Mouse (Mus musculus): ENCODE results near the gene Cabp4.

The Cabp4 gene

GRCm38 (mm10) chr19:4143759-4144268, at the start of gene Cabp4:
Gene Cabp4, minus strand, starts transcription at chr19:4144033.
- no peak for DNase-seq (ENCODE audit: low spot score in 2 of 2)

DNA sequence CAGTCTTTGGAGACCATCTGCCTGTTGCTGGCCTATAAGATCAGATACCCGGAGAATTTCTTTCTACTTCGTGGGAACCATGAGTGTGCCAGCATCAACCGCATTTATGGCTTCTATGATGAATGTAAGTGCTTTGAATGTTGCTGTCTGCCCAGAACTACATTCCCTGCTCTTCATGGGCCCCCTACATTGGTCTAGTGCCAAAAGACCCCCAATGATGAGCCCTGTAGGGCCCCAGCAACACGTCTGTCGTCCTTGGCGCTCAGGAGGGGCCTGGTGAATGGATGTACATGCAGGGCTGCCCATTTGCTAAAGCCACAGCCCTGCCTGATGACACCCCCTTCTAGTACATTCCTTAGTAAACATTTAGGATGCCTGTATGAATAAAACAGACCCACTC, 49.3 kb upstream of the Cabp4 start:
- DNase-seq (ENCODE audit: low spot score in 2 of 2) = no peak

- no peak for DNase-seq (ENCODE audit: low spot score in 2 of 2)
These were observed 48.6 kb upstream of the Cabp4 start for GRCm38 (mm10) chr19:4192251-4192985.

- peak; percentile 95 to 98 for DNase-seq (ENCODE audit: low spot score in 2 of 2)
These were observed 47.9 kb upstream of the Cabp4 start, which contains the start of gene Ppp1ca for GRCm38 (mm10) chr19:4191528-4192250. Gene Ppp1ca, plus strand, starts transcription at chr19:4192065.

- DNase-seq (ENCODE audit: low spot score in 2 of 2) = no peak
These were observed 47.0 kb upstream of the Cabp4 start, which contains the start of gene Tbc1d10c for GRCm38 (mm10) chr19:4190831-4191334. Gene Tbc1d10c, minus strand, starts transcription at chr19:4191284.

GRCm38 (mm10) chr19:4189051-4189620, 45.3 kb upstream of the Cabp4 start:
- DNase-seq (ENCODE audit: low spot score in 2 of 2) = no peak

GRCm38 (mm10) chr19:4187303-4187702, 43.5 kb upstream of the Cabp4 start:
- no peak for DNase-seq (ENCODE audit: low spot score in 2 of 2)

GRCm38 (mm10) chr19:4184976-4185975, 41.4 kb upstream of the Cabp4 start:
- no peak for DNase-seq (ENCODE audit: low spot score in 2 of 2)

DNA sequence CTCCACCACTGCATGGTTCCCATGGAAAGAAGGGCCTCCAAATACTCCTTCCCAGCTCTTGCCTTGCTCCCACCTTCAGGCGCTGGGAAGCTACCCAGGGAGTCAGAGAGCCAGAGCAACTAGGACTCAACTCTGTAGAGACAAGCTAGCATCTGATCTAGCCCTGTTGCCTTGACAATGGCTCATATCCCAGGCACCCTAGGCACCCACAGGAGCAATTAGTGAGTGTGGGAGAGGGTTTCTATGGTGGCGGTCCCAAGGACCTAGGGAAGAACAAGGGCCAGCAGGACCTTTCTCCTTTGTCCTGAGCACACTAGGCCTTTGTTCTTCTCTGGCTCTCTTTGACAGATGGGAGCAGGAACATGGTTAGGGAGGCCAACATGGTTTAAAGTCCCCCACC, 39.9 kb upstream of the Cabp4 start:
- DNase-seq (ENCODE audit: low spot score in 2 of 2) = no peak

DNA sequence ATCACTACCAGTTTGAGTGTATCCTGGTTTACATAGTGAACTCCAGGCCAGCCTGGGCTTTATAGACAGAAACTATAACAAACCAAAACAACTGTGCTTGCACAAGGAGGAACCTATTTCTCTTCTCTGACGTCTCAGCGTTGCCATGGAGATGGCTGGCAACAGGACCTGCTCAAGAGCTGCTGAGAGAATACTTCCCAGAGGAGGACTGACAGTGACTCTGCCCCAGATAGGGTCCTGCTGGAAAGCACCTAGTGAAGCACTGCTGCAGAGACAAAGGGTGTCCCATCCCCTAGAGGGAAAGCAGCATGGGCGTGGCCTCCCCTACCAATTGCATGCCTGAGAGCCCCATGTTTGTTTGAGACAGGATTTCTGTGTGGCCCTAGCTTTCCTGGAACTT, 38.1 kb upstream of the Cabp4 start:
- DNase-seq (ENCODE audit: low spot score in 2 of 2) = no peak

DNA sequence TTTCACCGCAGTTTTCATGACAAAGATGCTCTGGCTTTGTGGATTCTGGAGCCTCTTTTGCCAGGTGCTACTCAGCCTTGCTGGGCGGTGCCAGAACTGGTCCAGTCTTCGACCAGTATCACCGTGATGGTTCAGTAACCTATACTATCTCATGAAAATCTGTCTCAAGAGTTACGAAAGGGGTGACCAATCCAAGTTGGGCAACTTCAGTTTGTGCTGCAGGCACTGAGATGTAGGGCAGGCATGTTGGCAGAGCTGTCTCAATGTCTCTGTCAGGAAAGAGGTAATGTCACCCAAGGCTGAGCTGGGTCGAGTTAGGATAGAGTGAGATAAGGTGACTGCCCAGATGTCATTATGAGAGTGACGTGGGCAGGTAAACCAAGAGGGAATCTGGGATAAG, 36.6 kb upstream of the Cabp4 start:
- no peak for DNase-seq (ENCODE audit: low spot score in 2 of 2)

DNA sequence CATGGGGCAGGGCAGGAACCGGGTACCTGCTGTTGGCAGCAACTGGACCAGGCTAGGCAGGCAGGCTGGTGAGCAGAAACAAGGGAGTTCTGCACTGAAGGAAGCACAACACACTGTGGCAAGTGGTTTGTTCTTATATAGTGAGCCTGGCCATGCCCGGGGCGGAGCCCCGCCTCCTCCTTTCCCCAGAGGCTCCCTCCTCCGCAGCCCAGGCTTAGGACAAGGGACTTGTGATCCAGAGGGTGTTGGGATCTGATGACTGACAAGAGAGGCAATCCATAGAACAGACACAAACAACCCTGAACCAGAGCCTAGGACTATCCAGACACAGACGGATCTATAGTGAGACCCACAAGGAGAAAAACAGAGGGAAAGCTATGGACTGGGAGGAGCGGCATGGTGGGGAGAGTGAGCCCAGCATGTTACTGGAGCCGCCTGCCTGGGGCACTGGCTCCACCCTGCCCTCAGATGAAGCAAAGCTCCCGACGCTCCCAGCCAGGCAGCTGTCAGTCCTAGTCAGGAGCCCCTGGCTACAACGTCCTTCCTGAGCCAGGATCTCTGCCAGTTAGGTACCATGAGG, 31.6 kb upstream of the Cabp4 start, which contains the start of gene Carns1:
Gene Carns1, minus strand, starts transcription at position 112 of the 580 bp plus-strand sequence.
- DNase-seq (ENCODE audit: low spot score in 2 of 2) = no peak

DNA sequence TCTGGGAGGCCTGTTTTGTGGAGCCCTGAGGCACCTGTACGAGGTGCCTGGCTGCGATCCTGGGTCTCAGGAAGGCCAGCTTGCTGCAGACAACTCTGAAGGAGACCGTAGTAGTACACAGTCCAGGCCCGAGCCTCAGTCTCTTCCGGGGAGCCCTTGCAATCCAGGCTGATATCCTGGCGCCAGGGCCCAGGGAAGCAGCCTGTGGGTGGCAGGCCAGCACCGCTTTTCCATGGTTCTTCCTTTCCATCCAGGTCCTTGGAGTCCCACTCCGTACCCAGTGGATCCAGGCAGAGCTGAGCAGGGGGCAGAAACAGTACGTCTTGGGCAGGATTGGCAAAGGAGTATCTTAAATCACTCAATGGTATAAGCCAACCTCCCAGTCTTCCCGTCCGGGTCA, 29.1 kb upstream of the Cabp4 start:
- DNase-seq (ENCODE audit: low spot score in 2 of 2) = no peak

- no peak for DNase-seq (ENCODE audit: low spot score in 2 of 2)
These were observed 27.8 kb upstream of the Cabp4 start for GRCm38 (mm10) chr19:4171393-4172290.

GRCm38 (mm10) chr19:4170723-4171392, 27.0 kb upstream of the Cabp4 start:
- DNase-seq (ENCODE audit: low spot score in 2 of 2) = no peak

DNA sequence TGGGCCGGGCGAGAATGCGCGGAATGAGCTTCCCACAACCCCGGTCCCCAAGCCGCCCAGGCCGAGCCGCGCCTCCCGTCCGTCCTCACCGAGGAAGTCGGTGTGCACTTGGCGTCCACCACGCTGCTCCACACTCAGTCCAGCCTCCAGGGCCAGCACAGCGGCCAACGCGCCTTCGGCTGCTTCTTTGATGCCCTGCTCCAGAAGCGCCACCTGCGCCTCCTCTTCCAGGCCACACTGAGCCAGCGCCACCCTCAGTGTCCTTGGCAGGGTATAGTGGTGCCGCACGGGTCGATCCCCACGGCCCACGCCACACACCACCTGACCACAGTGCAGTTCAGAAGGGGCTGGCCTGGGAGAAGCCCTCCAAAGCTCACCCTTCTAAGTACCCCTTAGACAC, 26.0 kb upstream of the Cabp4 start:
- DNase-seq (ENCODE audit: low spot score in 2 of 2) = no peak

DNA sequence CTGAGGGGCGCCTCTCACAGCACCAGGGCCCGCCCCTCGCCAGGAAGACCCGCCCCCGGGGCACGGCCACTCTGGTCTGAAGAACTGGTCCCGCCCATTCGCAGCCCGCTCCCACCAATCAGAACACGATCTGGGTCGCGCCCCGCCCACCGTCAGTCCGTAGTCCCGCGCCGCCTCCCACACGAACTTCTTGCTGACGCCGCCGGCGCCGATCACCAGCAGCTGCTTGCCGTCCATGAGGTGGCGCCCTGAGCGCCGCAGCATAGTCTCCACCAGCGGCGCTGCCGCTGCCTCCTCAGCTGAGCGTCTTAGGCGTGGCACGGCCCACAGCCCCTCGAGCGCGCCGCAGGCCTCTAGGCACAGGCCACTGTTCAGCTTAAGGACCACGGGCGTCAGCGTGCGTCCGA, 25.5 kb upstream of the Cabp4 start:
- DNase-seq (ENCODE audit: low spot score in 2 of 2) = peak; percentile 99 to 100

DNA sequence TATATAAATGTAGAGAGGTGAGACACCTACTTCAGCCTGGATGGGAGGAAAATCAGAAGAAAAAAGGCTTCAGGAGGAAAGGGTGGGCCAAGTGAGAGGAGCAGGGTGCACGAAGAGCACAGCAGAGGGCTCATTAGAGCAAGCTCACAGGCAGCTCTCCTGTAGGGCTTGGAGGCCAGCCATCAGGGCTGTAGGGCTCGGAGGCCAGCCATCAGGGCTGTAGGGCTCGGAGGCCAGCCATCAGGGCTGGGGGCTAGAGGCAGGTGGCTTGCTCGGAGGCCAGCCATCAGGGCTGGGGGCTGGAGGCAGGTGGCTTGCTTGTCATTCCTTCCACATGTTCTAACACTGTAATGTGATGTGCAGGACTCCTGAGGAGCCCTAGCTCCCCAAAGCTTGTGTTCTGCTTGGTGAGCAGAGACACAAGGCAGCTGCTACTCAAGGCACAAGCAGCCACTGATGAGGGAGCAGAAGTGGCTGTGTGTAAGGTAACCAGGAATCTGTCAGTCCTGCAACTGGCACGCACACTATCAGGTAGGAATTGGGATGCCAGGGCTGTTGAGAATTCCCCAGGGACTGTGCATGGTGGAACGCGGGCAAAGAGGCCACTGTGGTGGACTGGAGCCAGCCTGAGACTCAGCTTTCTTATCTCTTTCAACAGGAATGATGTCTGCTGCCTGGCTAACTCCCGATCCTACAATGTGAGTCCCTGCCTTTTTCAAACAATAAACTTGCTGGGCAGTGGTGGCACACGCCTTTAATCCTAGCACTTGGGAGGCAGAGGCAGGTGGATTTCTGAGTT, 23.0 kb upstream of the Cabp4 start:
- DNase-seq (ENCODE audit: low spot score in 2 of 2) = no peak

Measured in urinary bladder, postnatal 4 days (tissue).